20 mouse cellular contexts compared by ENCODE assay signal in the genomic region with DNA sequence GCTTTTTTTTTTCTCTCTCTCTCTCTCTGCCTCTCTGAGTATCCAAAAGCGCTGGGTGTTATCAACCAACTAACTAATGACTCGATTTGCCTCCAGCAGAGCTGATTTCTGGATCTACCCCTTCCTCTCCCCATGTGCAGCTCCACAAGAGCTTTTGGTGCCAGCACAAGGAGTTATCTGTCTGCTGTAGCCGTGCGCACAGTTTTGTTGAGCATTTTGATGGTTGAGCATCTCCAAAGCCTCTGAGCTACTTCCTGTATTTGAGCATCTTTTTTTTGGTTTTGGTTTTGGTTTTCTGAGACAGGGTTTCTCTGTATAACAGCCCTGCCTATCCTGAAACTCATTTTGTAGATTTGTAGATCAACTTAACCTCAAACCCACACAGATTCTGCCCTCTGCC.
DNase-seq lines count a peak whose midpoint lies in the region; ATAC-seq and TF ChIP-seq lines count a peak whose summit lies in the region.
"Had no signal": no experiment of that assay in that cellular context is flagged by ENCODE, and none has a peak within 500 bp of the region (broad histone marks: within the 10 kb centered on the region; RNA-seq: fewer than 3 reads in every experiment).

No protein-coding gene starts in this region.

- peak overlapping the region; percentile 87 for H3K27ac ChIP-seq in spleen, adult 2 months (ENCODE audit: insufficient read depth, low read length)
- H3K27ac ChIP-seq: embryonic facial prominence, embryonic 15.5 days; forebrain, embryonic 13.5 days; hindbrain, postnatal 0 days; liver, embryonic 14.5 days had no signal

- peaks cover 9% of the 10 kb centered on the region for H3K4me1 ChIP-seq in spleen, adult 2 months (ENCODE audit: control insufficient read depth, insufficient read depth, insufficient read length)
- H3K4me1 ChIP-seq: embryonic facial prominence, embryonic 15.5 days had no signal

- 61% methylated on average over 4 of the region's 4 CpGs for WGBS in spleen, adult 2 months

- no peak for TF ChIP-seq CTCF in spleen, adult 2 months (IDR thresholded peaks at IDR 0.05; ENCODE audit: extremely low read depth, insufficient read depth, insufficient read length, insufficient replicate concordance)

- no peaks in the 10 kb centered on the region for H3K27me3 ChIP-seq in spleen, adult 2 months (ENCODE audit: control insufficient read depth, insufficient read depth, low read length)
- H3K27me3 ChIP-seq: embryonic facial prominence, embryonic 15.5 days; forebrain, embryonic 13.5 days; heart, embryonic 12.5 days; Patski had no signal

- H3K4me3 ChIP-seq in spleen, adult 2 months (ENCODE audit: extremely low read depth, insufficient read depth, insufficient read length), result peak overlapping the region; percentile 16; the same call in 1 of the 2 replicates
- H3K4me3 ChIP-seq: embryonic facial prominence, embryonic 15.5 days; forebrain, embryonic 13.5 days; heart, embryonic 12.5 days; myocyte had no signal

- 0 out of 2 replicates have a peak, but pooled peaks have one; percentile 11 for ATAC-seq in megakaryocyte progenitor cell, adult 5-6 weeks (replicated peaks; ENCODE audit: poor library complexity)
- ATAC-seq in erythroid progenitor cell, adult 5-6 weeks (replicated peaks; ENCODE audit: low FRiP score, poor library complexity, severe bottlenecking), result no peak
- ATAC-seq: forebrain, embryonic 13.5 days; hindbrain, postnatal 0 days; lung, postnatal 0 days; Patski had no signal

- DNase-seq in spleen, adult 2 months (ENCODE audit: low read depth in 1 of 2, low spot score in 2 of 2), result peak in 1 of 2 experiments; percentile 45
- no peak for DNase-seq in spleen, postnatal 14 days (ENCODE audit: low spot score in 2 of 2)
- peak; percentile 75 for DNase-seq in T-cell, adult 2 months (ENCODE audit: low spot score)
- DNase-seq in right cerebral cortex, postnatal 4 days, result no peak
- DNase-seq in lung, postnatal 25 days (ENCODE audit: low spot score), result no peak
- DNase-seq: cerebellum, adult 11-12 months; heart, postnatal 36 days; kidney, adult 8-10 months; kidney, postnatal 4 days; right cerebral cortex, postnatal 25 days had no signal

- H3K36me3 ChIP-seq in spleen, adult 2 months (ENCODE audit: control insufficient read depth, insufficient read depth, low read length), result no peaks in the 10 kb centered on the region
- H3K36me3 ChIP-seq: embryonic facial prominence, embryonic 15.5 days; heart, embryonic 12.5 days had no signal

- TF ChIP-seq POLR2A in spleen, adult 2 months (IDR thresholded peaks at IDR 0.05; ENCODE audit: low read depth, low read length), result no peak
